Mouse (Mus musculus) small intestine, adult 2 months (tissue): ENCODE measurements around the gene Smarcc2.

Experiments used
- CTCF ChIP-seq: fragments of 200-500 bp; IDR thresholded peaks from 2 replicates; pipeline ENCODE4 v1.5.1; 2012; ENCODE audit warnings: low read depth, mild to moderate bottlenecking, control low read depth, inconsistent platforms, low read length, moderate library complexity, mixed read lengths; ENCODE audit not compliant: insufficient replicate concordance, insufficient read length; ENCODE audit errors: extremely low read depth
- POLR2A ChIP-seq: fragments of 200-500 bp; IDR thresholded peaks from 2 replicates; pipeline ENCODE4 v1.6.1; 2012; ENCODE audit warnings: low read depth, mild to moderate bottlenecking, control low read depth, inconsistent platforms, low read length, moderate library complexity

DNA sequence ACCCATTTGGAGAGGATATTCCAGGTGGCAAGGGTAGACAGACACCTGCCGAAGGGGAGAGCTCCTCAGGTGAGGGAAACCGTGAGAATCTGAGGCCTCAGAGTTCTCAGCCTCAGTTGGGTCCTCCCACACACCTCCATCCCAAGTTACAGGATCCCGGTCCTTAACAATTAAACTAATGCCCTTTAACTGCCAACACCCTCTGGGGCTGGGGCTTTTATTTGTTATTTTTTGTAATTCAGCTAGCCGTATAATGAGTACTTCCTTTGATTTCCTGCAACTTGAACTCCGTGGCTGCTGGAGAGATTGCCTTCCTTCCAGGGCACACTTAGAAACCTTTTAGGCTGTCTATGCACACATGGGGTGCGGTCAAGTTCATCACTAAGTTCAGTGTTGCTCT, 14.7 kb upstream of the Smarcc2 start:
- TF ChIP-seq CTCF (no peak), POLR2A (no peak)
